Mouse (Mus musculus) 3134 (cell line): Measurements from ENCODE around the gene H2-Eb2.
A peak's percentile ranks its signal among the peaks of the same experiment; 100 is the strongest.

ENCODE experiments used
- DNase-seq: peaks from one replicate; pipeline ENCODE4 v3.0.0-alpha.2; 2011; ENCODE audit warnings: low spot score; ENCODE audit not compliant: insufficient read length; ENCODE audit errors: extremely low read depth

H2-Eb2 gene

DNA sequence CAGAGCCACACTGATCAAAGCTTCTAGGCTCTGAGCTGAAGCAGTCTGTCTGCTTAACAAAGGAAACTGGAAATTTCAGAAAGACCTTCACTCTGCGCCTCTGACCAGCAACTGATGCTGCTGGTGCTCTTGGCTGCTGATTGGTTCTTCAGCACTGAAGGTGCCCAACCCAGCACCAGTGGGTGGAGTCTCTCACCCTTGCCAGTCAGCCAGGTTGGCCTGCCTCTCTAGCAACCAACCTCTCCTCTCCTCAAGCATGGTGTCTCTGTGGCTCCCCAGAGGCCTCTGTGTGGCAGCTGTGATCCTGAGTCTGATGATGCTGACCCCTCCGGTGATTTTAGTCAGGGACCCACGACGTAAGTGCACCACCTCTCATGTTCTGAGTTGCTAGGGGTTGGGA lies at the start of gene H2-Eb2:
TSS of gene H2-Eb2 (plus strand) at position 230 of the 400 bp plus-strand sequence.
- DNase-seq: no peak

DNA sequence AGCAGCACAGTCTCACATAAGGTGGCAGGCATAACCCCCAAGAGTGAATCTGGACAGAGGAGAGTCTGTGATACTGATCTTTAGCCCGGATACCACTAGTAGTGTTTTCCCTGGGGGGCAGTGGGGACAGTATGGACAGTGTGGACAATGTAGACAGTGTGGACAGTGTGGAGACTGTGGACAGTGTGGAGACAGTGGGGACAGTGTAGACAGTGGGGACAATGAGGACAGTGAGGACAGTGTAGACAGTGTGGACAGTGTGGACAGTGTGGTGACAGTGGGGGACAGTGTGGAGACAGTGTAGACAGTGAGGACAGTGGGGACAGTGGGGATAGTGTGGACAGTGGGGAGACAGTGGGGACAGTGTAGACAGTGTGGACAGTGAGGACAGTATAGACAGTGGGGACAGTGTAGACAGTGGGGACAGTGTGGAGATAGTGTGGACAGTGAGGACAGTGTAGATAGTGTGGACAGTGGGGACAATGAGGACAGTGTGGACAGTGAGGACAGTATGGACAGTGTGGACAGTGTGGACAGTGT lies 44.9 kb upstream of the H2-Eb2 start:
- DNase-seq: no peak

DNA sequence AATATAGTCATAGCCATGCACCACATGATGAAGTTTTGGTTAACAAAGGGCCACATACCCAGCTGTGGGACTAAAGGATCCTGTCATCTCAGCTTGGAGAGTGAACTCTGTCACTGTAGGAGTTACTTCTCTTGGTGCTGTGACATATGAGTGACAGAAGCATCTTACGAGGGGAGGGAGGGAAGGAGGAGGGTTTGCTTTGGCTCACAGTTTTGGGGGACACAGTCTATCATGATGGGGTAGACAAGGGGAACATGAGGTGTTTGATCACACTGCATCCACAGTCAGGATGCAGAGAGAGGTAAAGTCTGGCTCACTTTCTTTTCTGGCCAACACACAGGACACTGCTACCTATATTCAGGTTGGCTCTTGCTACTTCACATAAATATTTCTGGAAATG lies 43.6 kb upstream of the H2-Eb2 start:
- DNase-seq: no peak

DNA sequence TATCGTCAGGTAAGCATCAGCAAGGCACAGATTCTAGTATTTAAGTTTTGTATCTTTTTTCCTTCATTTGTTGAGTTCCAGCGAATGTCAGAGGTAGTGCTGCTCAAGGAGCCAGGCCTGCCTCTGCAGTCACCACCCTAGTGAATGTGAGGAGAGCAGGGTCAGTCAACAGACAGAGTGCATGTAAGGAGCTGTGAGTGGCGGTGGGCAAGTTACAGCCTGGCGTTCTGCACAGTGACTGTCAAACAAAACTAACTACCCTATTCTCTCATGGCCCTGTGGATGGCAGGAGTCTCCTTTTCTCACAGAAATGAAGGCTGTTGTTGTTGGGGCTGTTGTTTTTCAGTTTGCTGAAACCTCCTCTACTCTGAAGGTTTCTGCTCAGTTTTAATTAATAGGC lies 40.1 kb upstream of the H2-Eb2 start:
- DNase-seq: no peak

DNA sequence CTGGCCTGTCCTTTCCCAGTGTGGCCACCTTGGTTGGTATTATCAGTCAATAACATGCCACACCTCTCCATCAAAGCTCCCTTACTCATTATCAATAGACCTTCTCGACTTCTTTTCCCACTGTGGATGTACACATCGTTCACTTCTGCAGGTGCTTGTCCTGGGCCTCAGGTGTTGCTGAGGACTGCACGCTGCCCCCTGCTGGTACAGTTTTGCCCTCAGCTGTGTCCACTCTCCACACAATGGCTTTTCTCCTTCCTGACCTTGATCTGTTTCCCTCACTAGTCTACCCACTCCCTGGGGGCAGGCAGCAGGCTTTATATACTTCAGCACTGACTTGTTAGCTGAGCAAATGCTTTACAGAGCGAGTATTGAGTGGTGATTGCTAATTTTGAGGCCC lies 39.6 kb upstream of the H2-Eb2 start:
- DNase-seq: no peak

DNA sequence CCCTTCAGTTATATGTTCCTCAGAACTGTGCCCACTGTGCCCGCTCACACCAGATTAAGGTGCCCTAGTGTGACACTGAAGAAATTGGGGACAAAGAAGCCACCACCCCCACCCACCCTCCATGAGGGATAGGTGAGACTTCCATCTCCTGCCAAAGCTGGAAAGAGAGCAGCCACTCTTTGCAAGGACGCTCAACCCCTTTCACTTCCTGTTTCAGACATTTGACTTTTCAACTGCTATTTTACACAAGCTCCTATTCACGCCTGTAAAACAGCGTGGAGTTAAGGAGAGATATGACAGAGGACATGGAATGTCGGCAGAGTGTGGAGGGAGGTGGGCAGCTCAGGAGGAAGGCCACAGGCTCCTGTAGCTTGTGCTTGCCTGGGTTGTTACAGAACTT lies 39.0 kb upstream of the H2-Eb2 start:
- DNase-seq: no peak

DNA sequence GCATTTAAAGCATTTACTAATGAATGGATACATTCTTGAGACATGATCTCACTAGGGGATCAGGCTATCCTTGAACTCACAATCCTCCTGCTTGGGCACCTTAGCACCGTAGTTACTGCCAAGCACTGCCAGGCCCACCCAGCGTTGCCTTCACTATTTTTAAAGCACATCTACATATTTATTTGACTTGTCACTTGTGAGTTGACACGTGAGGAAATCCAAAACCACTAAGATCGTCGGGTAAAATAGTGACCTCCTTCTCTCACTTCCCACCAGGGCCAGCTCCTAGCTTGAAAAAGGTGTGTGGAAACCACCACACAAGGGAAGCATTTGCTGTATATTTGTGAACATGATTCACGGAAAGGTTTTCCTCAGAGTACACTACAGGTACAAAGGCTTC lies 38.5 kb upstream of the H2-Eb2 start:
- DNase-seq: no peak

DNA sequence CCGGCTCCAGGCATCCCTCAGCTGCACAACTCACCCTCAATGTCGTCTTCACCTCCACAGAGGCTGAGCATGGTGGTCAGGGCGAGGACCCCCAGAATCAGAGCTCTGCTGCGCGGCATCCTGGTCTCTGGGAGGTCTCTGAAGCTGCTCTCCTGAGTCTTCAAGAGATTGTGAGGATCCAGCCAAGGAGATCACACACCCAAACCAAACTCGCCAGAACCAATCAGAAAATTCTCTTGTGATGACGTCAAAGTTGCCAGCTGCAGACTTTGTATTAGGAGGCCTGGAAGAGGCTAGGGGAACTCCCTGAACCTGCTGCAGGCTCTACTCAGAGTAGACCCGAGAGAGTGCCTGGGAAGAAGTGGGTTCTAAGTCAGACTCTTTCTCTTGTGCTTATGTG lies 37.8 kb upstream of the H2-Eb2 start, which contains the start of gene H2-Aa:
TSS of gene H2-Aa (minus strand) at position 176 of the 400 bp plus-strand sequence.
- peak; percentile 38 for DNase-seq

DNA sequence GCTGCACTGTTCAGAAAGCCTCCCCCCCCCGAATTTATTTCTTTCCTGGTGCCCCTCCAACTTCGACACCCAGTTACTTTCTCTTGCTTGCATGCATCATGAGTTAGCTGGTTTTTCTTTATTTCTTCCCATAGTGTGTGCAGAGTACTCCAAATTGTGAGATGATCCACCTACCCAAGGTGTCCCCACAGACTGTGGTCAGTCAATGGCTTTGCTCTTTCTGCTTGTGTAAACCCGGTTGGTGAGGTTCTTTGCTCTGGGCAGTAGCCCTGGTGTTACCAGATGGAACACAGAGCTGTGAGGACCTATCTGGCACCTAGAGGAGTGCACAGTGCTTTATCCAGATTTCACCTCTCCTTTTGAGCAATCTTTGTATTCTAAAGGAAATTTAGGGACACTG lies 37.3 kb upstream of the H2-Eb2 start:
- DNase-seq: no peak

DNA sequence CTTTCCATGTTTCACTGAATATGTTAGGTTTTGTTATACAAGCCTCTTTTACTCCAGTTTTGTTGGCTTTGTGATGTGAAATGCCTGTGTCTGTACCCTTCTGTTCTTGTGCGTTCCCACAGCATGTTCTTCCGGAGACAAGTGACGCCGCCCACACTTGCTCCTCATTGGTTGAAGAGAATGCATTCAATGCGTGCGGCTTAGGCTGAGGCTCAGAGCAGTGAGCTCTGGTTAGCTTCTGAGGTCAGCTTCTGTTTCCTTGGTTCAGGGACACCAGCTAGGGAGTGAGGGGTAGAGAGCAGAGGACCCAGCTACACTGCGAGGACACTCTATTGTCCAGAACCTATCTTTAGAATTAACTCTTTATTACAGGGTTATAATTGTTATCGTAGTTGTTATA lies 33.9 kb upstream of the H2-Eb2 start:
- no peak for DNase-seq

DNA sequence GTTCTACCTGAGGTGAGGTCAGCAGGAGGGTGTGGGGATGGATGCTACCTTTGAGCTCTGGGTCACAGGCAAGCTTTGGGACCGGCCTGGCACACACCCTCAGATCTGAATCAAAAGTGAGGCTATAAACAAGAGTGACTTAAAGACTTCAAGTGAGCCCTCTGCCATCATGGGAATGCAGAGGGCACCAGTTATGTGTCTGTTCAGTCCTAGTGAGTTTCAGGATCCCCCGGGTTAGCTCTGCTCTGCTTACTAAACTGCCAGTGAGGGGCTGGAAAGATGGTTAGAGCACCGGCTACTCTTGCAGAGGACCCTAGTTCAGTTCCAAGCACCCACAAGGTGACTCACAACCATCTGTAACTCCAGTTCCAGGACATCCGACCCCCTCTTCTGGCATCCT lies 32.9 kb upstream of the H2-Eb2 start:
- DNase-seq: no peak

DNA sequence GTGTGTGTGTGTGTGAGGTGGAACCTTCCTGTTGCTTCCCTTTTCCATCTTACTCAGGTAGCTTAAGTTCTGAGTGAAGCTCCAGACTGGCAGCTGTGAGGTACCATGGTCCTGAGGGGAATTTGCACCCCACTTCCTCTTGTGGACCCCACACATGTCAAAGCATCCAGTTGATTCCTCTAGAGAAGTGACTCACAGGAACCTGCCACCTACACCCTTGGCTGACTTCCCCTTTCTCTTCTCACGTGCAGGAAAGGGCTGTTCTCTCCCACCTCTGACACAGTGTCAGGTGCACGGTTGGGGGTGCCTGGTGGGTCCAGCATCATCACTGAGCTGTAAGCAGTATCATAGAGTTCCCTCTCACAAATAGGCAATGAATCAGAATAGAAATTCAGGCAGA lies 31.9 kb upstream of the H2-Eb2 start:
- DNase-seq: no peak

DNA sequence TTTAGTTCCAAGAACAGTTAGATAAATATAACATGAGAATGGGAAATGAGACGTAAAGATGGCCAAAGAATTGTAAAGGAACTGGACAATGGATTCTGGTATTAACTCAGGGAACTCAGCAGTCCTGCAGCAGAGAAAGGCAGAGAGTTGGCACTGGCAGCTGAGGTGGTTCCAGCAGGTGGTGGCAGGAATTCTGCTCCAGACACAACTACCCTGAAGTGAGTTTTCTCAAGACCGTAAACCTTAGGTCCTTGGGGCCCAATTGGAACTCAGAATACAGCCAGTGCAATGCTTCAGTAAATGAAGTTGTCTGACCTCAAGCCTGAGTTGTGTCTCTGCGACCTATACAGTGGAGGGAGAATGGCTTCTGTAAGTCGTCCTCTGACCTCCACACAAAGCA lies 31.2 kb upstream of the H2-Eb2 start:
- DNase-seq: no peak

DNA sequence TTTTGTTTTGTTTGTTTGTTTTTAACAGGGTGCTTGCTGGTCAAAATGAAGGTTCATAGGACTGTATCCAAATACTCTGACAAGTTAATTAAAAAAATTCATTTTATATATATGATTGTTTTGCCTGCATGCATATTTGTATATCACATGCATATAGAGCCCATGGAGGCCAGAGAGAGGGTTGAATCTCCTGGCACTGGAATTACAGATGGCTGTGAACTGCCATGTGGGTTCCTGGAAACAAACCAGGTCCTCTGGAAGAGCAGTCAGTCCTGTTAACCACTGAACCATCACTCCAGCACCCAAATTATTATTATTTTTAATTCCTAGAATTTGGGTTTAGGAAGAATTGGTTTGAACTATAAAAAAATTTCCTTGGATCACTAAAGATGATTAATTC lies 30.2 kb upstream of the H2-Eb2 start:
- DNase-seq: no peak

DNA sequence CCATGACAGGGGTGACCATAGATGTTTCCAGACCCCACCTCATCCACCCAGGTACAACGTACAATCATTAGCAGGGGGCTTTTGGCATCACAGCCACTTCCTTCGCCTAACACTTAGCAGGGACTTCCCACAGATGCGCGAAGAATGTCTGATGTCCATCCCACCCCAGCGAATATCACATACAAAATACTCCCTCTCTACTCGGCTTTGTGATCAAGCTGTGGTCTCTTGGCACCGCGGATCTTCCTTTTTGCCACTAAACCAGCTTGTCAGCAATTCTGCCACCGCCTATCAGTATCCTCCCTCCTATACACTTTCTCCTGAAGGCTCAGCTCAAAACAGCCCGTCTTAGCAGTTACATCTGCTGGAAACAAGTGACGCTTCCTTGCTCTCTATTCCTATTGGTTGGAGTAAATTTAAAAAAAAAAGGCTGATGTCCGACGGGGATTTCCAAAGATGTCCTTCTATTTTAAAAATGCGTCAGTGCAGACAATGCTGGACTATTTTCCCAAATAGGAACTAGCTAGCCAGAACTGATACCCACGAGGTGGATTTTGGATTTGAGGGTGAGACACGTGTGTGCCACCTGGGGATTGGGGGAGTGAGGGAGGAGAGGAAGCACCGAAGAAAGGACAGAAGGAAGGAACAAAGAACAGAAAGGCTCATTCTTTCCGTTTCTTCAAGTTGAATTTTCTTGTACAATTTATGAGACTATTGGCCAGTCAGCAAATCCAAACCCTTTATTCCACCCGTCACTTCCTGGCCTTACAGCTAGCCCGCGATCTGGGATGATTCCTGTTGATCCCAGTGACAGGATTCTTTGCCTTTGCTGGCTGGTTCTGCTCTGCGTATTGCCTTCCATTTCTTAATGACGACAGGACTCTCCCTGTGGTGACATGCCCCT lies 29.3 kb upstream of the H2-Eb2 start:
- DNase-seq: no peak

DNA sequence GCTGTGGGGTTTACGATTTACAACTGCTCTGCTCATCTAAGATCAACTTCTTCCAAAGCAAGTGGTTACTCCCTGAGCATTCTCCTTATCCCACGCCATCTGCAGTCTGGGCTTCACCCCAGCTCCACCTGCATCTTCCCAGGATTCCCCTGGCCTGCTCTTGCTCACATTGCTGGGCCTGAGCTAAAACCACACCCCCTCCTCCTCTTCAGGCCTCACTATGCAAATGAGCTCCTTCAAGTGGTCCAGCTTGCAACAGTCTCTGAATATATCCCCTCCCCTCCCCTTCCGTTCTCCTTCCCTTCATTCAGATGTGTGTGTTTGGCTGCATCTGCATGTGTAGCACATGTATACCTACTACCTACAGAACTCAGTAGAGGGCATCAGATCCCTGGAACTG lies 26.1 kb upstream of the H2-Eb2 start:
- no peak for DNase-seq

DNA sequence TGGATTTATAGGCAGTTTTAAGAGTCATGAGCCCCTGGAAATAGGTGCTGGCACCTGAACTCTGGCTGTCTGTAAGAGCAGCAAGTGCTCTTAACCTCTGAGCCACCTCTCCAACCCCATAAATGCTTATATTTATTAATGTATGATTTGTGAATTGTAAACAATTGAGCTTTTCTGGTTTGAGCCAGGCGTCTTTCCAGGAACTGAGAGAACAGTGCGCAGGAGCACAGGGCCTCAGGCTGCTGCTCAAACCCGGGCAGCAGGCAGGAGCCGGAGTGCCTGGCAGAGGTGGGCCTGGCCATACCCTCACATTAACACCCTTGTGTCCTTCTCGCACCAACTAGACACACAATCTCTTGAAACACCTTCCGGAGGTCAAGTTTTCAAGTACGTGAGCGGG lies 25.4 kb upstream of the H2-Eb2 start:
- DNase-seq: no peak

DNA sequence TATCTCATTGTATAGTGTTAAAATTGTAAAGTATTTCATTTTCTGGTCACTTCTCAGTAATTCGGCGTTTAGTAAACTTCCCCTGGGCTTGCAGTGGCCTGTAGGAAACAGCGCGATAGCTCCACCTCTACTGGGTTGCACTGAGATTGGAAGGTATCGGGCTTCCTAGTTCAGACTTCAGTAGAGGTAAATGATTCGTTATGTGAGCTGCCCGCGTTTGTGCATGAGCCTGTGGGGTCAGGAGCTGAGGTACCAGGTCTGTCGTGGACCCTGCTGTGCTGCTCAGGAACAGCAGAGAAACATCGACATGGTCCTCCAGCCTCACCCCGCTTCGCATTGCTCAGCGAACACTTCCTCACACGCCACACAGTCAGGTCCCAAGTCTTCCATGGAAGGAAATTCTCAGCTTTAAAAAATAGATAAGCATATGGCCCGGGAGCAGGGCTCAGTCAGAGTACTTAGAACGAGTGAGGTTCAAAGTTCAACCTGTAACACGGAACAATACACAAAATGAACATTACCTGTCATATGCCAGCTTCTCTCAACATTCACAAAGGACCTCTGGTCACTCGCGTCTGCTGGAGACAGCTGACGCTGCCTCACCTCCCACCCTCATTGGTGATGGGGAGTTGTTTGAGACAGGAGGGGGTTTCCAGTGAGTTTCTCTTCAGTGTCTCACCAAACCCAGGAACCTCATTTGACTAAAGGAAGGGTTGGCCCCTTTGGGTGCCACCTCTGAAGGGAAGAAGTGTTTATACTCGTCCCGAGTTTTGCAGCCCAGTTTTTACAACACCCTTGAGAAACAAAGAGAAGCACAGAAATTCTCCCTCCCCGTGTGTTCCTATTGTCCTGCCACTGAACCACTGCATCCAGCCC lies 24.5 kb upstream of the H2-Eb2 start:
- DNase-seq: no peak

DNA sequence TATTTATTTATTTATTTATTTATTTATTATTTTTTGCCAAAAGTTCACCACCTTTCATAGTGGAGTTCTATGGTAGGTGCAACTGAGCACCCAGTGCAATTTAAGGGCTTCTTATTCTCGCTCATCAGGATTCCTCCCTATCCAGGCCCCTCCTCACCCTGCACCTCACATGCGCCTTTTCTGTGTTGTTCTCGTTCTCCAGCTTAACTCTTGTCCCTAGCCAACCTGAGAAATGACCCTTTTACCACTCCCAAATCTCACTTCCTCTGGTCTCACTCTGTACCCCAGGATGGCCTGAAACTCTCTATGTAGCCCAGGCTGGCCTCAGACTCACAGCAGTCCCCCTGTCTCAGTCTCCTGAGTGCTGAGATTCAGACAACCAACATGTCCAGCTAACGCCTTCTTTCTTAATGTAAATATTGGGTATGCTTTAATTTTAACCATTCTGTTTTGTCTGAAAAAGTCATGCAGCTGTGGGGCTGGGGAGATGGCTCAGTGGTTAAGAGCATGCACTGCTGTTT lies 23.7 kb upstream of the H2-Eb2 start:
- DNase-seq: no peak

DNA sequence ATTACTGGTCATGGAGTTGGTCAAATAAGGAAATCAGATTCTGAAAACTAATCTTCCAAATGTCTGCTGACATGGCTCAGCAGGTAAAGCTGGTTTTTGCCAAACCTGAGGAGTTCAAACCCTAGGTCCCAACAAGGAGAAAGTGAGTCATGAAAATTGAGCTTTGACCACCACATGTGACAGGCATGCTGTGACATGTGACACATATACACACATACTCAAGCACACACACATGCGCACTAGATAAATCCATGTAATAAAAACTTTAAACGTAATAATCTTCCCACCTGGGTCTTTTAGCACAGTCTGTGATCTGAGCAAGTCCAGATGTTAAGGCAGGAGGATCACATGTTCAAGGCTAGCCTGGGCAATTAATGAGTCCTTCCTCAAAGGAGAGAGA lies 21.7 kb upstream of the H2-Eb2 start:
- no peak for DNase-seq

DNA sequence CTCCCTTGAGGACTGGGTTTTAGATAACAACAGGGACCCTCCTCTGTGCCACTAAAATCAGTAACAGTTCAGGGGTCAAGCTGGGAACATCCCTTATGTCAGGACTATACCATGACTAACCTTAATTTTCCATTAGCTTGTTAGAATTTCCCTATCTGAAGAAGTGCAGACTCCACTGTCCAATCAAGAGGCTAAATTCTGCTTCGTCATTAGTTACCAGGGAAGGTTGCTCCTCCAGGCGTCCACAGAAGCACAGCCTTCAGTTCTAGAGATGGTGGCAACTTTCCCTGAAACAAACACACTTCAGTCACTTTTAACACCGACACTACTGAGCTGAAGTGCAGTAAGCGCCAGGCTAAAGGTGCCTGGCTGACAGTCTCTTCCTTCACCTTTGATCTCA lies 20.7 kb upstream of the H2-Eb2 start:
- no peak for DNase-seq
